Mouse (Mus musculus): Measurements from ENCODE around the gene Gm10337.

Gene Gm10337

DNA sequence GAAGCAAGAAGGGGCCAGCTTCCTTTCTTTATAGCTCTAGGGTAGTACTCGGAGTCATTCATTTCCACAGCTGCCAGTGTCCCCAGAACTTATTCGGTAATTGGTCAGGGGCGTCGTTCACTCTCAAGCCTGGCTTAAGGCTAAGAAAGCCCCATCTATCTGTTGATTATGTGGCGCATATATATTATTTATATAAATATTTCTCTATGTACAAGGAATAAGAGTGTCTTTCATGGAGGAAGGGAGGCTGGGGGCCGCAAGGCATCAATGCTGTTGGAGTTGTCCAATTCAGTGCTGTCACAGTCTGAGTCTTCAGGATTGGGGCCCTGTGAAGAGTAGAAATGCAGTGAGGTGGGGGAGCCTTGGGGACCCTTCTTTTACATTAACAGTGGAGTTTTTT lies 3.7 kb upstream of the Gm10337 start:
- no peak for DNase-seq (ENCODE audit: low spot score in 2 of 2)

DNA sequence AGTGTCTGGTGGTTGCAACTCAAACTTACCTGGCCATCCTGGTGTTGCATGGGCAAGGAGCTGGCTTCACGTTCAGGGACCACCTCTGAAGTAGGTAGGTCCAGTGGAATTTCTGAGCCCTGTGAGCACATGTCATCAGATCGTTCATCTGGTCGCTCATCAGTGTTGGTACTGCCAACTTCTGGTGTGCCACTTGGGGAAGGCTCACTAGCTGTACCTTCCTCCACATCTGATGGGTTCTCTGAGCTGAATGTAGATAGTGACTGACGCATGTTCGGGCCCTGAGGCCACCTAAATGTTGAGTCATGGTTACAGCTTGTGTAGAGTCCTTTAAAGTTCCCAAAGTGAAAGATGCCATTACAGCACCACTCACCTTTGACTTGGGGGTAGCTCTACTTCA lies 3.0 kb upstream of the Gm10337 start:
- DNase-seq (ENCODE audit: low spot score in 2 of 2) = no peak

DNA sequence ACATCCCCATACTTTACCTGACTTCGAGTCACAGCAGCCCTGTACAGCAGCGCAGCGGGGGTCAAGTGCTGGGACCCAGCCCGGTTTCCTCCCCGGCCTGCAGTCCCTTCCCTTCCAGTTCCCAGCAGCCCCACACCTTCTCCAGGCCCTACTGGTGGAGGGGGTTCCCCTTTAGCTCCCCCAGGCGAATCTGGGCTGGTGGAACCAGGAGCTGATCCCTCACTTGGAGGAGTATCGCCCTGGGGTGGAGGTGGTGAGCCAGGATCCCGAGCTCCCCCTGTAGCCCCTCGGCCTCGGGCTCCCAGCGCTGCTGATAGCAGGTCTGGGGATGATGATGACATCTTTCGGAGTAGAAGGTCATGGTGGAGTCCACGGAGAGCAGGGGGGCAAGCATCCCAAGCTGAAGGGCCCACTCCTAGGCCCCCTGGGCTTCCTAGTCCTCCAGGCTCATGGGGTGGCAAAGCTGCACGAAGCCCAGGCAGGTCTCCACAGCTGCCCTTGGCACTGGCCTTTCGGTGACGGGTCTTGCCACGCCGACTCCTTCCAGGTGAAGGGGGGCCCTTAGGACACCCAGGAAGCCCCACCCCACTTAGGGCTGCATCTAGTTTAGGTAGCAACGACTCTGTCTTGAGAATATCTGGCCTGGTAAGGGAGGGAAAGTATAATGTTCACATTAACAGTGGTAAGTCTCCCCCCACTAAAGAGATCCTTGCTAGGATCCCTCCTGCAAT lies 2.3 kb upstream of the Gm10337 start:
- DNase-seq (ENCODE audit: low spot score in 2 of 2) = no peak

DNA sequence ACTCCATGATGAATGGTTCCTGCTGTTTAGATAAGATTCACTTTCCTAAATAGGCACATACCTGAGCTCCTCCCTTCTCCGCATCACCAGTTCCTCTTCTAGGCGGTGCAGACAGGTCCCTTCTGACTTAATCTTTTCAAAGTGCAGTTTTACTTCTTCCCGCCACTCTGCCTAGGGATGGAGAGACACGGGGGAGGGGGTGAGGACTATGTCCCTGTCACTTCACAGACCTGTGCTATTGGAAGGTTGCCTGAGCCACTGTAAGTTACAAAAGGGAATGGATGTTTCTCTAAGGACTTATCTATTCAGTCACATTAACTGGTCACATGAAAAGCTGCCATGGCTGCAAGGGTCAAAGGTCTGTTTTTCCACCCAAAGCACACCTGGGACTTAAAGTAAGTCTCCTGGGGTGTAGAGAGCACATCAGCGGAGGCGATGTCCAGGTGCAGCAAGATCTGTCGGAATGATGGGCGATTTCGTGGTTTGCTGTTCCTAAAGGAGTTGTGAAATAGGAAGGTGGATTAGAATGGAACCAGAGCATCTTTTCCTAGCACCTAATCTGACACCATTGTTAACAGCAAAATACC lies 1.2 kb upstream of the Gm10337 start:
- DNase-seq (ENCODE audit: low spot score in 2 of 2) = no peak

DNA sequence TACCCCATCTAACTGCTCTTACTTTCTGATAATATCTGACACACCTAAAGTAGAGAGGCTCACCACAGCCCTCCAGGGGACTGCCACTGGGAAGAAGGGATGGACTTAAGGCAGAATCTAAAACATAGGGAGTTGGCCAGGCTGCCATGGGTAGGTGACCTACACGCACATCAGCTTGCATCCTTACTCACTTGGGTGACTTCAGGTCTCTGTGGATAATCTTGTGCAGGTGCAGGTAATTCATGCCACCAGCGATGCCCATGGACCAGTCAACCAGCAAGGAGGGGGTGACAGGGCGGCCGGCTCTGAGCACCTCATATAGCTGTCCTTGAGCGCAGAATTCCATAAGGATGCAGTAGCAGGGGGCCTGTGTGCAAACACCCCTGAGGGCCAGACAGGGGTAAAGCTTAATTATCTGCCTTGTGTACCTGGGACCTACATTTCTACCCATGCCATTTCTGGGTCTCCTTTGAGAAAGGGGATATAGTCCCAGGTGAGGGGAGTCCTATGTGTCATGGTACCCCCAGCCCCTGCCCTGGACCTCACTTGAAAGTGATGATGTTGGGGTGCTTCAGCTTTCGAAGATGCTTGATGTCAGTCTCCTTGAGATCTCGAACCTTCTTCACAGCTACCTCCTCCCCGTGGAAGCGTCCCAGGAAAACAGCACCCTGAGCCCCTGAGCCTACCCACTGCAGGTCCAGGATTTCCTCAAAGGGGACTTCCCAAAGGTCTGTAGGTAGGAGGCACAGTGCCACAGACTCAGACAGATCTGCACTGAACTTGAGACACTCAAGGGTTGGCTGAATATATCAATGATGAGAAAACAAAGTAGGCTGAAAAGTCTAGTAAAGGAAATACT lies 631 bp downstream of the Gm10337 start:
- DNase-seq (ENCODE audit: low spot score in 2 of 2) = no peak

DNA sequence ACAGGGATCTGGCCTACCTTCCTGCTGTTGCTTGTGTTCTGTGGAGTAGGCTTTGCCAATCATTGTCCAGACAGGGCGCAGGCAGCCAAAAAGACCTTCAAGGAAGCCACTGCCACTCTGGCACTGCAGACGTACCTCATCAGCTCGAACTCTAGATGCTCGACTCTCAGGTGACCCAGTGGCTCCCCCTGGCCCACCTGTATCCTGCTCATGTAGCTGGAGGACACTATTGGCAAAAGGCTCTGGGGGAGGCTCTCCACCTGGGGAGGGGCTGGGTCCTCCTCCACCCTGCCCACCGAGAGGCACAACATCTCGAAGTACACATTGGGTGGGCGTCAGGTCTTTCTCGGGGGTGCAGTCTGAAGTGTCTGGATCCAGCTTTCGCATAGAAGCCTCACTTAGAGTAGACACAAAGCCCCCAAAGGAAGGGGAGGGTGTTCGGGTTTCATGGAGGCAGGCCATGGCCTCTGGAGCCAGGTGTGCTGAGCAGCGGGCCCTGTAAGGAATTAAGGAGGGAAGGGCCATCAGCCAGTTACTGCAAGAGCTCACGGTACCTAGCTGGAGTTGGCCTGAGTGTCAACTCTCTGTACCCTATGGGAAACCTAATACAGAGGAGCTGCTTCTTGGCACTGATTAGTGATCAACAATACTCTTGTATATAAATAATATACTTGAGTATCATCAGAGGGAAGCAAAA lies 1.7 kb downstream of the Gm10337 start:
- DNase-seq (ENCODE audit: low spot score in 2 of 2) = no peak

DNA sequence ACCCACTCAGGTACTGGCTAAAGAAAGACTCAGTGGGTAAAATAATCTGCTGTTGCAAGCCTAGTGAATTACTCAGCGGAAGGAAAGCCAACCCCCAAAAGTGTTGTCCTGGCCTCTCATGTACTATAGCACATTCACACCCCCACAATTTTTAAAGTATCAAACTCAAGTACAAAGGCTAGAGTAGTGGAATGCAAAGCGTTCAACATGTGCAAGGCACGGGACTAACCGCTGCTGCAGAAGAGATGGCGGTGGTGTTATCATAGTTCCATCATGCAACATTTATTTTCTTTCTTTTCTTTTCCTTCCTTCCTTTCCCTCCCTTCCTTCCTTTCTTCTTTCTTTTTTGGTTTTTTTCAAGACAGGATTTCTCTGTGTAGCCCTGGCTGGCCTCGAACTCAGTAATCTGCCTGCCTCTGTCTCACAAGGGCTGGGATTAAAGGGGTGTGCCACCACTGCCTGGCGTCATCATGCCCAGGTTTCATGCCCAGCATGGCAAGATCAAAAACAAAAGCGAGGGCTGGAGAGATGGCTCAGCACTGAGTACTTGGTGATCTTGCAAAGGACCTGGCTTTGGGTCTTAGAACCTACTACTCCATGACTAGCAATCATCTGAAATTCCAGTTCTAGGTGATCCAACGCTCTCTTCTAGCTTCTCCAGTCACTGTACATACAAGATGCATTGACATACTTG lies 2.4 kb downstream of the Gm10337 start:
- DNase-seq (ENCODE audit: low spot score in 2 of 2) = no peak

DNA sequence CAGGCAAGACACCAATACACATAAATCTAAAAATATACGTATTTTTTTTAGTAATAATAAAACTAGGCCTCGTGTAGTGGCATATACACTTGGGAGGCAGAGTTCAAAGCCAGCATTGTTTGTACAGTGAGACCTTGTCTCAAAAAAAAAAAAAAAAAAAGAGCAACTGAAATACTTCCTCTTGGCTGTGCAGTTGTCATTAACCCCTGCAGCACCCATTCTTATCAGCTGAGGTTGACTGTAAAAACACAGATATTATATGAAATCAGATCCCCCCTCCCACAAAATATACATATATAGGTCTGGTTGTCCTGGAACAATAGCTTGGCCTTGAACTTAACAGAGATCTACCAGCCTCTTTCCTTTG lies 2.9 kb downstream of the Gm10337 start:
- no peak for DNase-seq (ENCODE audit: low spot score in 2 of 2)

DNA sequence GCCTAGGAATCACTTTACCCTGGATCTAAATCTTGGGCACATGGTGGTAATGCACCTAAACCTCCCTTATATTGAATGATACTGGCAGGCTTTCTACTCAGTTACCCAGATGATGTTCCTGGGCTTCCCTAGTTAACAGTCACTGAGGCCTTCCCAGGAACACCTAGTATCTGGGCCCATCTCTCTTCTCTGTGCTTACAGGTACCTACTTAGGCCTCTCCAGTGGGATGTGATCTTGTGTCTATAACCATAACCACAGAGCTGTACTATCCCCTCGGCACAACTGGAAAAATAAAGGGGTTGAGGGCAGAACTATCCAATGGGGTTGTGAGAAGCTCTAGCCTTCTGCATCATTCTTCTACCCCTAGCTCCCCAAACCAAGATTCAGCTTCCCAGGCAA lies 3.3 kb downstream of the Gm10337 start:
- DNase-seq (ENCODE audit: low spot score in 2 of 2) = no peak

DNA sequence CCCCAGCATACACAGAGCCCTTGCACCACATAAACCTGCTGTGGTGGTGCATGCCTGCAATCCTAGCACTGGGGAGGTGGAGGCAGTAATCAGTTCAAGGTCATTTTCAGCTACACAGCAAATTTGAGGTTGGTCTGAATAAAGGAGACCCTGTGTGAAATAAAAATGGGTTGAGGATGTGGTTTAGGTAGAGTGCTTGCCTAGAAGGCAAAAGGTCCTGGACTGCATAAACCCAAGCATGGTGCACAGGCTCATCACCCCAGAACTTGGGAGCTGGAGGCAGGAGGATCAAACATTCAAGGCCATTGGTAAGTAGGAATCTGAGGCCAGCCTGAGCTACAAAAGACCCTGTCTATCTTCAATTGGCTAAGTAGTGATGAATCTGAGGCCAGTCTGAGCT lies 4.0 kb downstream of the Gm10337 start:
- DNase-seq (ENCODE audit: low spot score in 2 of 2) = no peak

DNA sequence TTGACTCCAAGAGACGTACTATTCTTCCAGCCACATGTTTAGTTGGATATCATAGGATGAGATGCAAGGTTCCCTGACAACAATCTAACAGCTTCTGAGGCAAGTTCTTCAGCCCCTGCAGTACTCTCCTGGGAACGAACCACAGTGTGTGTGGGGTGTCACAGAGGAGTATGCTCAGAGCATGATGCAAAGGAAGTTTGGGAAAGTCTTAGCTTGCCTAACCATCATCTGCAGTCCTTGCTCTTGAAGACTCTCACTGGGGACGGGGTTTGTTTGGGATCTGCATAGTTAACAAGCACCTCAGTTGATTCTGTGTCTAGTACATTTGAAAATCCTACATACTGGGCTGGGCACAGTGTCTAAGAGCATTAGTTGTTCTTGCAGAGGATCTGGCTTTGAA lies 4.8 kb downstream of the Gm10337 start:
- no peak for DNase-seq (ENCODE audit: low spot score in 2 of 2)

DNA sequence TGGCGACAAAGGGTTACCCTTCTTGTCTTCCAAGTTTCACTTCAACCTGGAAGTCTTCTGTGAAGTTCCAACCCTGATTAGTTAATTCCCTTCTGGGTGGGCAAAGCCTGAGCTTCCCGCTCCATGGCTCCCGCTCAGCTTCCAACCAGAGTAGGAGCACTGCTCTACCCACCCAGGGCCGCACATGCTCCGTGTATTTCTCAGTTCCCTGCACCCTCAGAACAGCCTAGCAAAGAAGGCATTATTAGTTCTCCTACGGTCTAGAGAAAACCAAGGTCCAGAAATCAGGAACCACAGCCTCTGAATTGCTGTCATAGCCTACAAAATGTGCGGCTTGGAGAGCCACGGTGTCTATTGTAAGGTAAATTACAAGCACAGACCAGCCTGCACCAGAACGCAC lies 6.6 kb downstream of the Gm10337 start:
- no peak for DNase-seq (ENCODE audit: low spot score in 2 of 2)

DNA sequence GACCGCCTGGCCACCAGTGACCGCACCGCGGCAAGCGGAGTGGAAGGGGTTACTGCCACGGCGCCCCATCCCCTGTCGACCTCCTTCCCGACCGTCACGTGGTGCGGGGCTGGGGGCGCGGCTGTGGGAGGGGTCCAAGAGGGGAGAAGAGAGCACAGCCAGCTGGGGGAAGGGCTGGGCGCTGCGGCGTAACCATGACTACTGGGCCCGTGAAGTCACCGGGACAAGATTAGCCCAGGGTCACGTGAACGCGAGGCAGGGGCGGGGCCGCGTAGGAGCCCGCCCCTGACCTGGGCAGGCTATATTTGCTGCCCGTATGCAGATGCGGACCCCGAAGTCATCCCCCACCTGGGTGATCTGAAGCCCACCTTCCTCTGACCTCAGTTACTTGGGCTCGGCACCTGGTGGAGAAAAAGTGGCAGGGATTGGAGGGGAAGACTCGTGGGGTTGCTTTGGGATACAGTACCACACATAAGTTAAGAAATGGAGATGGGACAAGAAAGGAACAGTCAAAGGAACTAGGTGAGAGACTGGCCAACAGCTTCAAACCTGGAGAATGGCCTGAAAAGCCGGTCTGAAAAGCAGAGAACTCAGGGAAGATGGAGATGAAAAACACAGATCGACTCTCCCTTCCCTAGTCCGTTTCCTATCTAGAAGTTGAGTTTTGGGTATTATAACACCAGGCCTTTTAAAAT lies 7.2 kb downstream of the Gm10337 start:
- DNase-seq (ENCODE audit: low spot score in 2 of 2) = peak; percentile 40 to 65

DNA sequence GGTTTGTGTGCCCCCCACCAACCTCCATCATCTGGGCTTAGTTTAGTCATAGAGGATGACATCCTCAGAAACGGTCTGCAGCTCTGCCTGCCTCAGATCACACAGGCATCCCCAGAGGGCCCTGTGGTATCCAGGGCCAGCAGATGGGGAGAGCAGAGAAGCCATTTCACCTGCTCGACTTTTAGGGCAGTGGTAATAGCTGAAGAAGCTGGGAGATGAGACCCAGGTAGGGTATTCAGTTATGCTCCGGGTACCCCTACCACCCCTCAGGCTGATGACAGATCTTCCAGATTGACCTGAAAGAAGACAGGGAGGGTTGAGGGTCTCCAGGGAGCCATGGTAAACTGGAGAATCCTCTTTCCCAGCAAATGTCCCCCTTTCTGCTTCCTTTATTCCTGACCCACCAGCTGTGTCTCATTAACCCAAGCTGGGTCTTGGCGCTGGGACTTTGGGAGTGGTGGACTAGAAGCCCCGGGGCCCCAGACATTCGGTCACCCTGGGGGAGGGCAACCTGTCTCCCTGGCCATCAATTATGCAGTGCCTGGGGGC lies 7.8 kb downstream of the Gm10337 start:
- no peak for DNase-seq (ENCODE audit: low spot score in 2 of 2)

DNA sequence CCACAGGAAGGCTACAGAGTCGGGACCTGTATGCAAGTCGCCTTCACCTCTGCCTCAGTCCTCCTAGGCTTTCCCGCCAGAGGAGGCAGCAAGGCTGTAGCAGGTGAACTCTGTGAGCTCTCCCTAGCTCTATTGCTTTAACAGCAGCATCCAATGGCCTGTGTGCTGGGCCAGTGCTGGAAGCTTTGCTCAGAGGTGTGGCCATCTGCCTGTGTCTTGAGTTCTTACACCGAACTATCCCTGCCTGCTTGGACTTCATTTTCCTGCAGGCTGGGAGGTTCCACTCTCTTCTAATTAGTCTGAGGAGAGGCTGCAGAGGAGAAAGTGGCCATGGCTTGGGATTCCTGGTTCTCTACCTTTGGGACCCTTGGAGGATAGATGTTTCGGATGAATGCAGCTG lies 8.5 kb downstream of the Gm10337 start:
- no peak for DNase-seq (ENCODE audit: low spot score in 2 of 2)

DNA sequence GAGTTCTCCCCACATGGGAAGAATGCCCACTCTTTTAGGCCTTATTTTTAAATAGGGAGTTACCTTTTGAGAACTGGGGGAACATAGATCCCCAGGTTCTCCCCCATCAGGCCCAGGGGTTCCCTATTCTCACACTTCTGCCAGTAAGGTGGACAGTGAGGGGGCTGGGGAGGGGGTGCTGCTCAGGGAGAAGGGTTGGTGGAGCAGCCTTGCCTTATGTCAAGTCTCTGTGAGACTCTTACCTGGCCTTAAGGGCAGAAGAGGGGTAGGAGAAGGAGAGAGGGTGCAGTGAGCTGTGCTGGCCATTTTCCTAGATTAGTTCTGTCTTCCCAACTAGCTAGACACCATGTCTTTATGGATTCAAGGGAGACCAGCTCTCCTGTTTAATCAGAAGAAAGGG lies 8.9 kb downstream of the Gm10337 start:
- no peak for DNase-seq (ENCODE audit: low spot score in 2 of 2)

DNA sequence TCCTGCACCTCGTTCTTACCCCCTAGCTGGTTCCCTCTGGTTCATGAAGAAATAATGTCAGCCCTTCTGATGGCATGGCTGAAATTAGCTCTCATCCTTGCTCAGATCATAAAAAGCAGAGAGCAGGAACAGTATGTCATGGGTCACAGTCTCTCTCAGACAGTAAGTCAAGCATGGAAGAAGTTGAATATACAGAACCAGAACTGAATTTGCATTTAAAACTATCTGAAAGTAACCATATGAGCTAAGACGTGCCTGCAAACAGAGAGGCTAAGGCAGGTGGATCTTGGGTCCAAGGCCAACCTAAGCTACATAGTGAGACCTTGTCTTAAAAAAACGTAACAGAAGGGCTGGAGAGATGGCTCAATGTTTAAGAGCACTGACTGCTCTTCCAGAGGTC lies 9.5 kb downstream of the Gm10337 start:
- DNase-seq (ENCODE audit: low spot score in 2 of 2) = no peak

DNA sequence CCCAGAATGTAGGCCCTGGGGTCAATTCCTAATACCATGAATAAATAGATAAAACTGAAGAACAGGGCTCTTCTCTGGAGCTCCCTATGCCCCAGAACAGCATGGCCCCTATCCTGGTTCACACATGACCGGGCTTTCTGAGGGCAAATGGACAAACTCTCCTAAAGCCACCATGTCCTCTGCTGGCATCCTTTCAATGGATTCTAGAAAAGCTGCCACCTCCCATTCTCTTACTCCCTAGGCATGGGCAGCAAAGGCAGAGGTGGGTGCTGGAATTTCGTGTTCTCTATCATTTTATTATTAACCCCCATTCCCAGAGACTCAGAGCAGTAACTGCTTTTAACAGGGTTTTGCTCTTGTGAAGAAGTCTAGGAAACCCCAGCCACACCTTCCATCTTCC lies 11.7 kb downstream of the Gm10337 start:
- DNase-seq (ENCODE audit: low spot score in 2 of 2) = no peak

DNA sequence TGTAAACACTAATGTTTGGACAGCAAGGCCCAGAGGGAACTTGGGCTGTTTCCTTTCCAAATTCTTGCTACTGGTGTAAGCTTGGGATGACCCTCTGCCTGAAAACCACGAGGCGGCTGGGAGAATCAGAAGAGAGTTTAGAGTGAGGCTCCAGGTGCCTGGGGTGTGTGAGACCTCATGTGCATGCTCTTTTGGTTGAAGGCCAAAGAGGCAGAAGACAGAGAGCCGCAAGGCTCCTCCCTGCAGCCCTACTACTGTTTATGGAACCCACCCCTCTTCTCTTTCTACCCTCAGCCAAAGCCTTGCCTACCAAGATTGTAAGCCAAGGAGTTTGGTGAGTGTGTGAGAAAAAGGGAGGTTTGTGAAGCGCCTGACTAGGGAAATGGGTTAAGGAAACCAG lies 12.3 kb downstream of the Gm10337 start:
- no peak for DNase-seq (ENCODE audit: low spot score in 2 of 2)

DNA sequence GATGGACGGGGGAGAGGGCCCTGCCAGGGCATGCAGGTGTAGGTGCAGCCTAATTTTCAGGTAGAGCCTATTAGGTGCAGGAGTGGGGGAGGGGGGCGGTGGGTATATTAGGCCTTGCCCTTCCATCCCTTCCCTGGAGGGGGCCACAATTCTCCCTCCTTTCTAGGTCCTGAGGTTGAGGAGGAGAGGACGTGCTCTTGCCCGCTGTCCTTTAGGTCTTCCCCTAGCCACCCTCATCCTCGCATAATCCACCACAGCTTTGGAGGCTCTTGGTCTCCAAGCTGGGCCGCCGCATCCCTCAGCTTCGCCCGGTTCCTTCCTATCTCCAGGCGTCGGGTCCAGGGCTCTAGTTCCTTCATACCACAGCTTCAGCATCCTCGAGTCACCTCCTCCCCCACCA lies 12.8 kb downstream of the Gm10337 start:
- DNase-seq (ENCODE audit: low spot score in 2 of 2) = no peak

Data from spleen, postnatal 14 days (tissue).